ENCODE assay signal across 20 mouse cellular contexts in genomic region chr8:94569419-94569818, GRCm38 (mm10). TPM values are rescaled to one million over a fixed set of nuclear protein-coding genes. Genes with fewer than 3 reads are reported as not detected.
DNase-seq lines count a peak whose midpoint lies in the region; ATAC-seq and TF ChIP-seq lines count a peak whose summit lies in the region.
"Had no signal": no experiment of that assay in that cellular context is flagged by ENCODE, and none has a peak within 500 bp of the region (broad histone marks: within the 10 kb centered on the region; RNA-seq: fewer than 3 reads in every experiment).

No protein-coding gene starts in this region.

- no peak for TF ChIP-seq CTCF in CH12.LX (conservative IDR thresholded peaks at IDR 0.05 in 1 of 2, IDR thresholded peaks at IDR 0.05 in 1 of 2; ENCODE audit: low read depth in 2 of 2, low read length in 2 of 2)

- no peak for TF ChIP-seq EP300 in CH12.LX (IDR thresholded peaks at IDR 0.05; ENCODE audit: low read length)

- peak; percentile 78 for DNase-seq in 416B (ENCODE audit: low read depth)
- DNase-seq in CH12.LX (ENCODE audit: extremely low read depth) = no peak
- DNase-seq in urinary bladder, postnatal 14 days (ENCODE audit: low spot score) = no peak
- DNase-seq: adrenal gland, postnatal 10 days; adrenal gland, postnatal 36 days; cerebellum, adult 18-20 months; cerebellum, adult 9-10 months; cerebellum, postnatal 14 days; gastrocnemius, postnatal 14 days; heart, adult 11 months had no signal

- no peak overlapping the region for H3K9ac ChIP-seq in forebrain, embryonic 13.5 days
- no peak overlapping the region for H3K9ac ChIP-seq in forebrain, embryonic 16.5 days (replicated peaks; ENCODE audit: low read depth, low read length)
- peak overlapping the region; percentile 90 for H3K9ac ChIP-seq in CH12.LX (ENCODE audit: insufficient read depth, low read depth)
- H3K9ac ChIP-seq: hindbrain, embryonic 12.5 days; hindbrain, embryonic 15.5 days had no signal

- 50% methylated on average over 1 of the region's 1 CpGs for WGBS in forebrain, embryonic 13.5 days
- WGBS in forebrain, embryonic 16.5 days = 72% methylated on average over 1 of the region's 1 CpGs

- H3K9me3 ChIP-seq in forebrain, embryonic 13.5 days (replicated peaks) = no peaks in the 10 kb centered on the region
- H3K9me3 ChIP-seq in forebrain, embryonic 16.5 days (ENCODE audit: control insufficient read depth, low read length) = no peaks in the 10 kb centered on the region
- no peaks in the 10 kb centered on the region for H3K9me3 ChIP-seq in megakaryocyte, embryonic 14.5 days
- H3K9me3 ChIP-seq in CH12.LX (replicated peaks; ENCODE audit: low read length) = no peaks in the 10 kb centered on the region
- H3K9me3 ChIP-seq: G1E; hindbrain, embryonic 12.5 days; hindbrain, embryonic 15.5 days had no signal

- no peak for TF ChIP-seq POLR2A in CH12.LX (IDR thresholded peaks at IDR 0.05; ENCODE audit: low read depth, low read length)

- in situ Hi-C loops in CH12.LX (cut with MboI; ENCODE audit: low pct_ligation_motif_present, low pct_unique_long_range_greater_than_20kb, low sequenced_read_pairs) = no loop called here

- no peak overlapping the region for H3K4me2 ChIP-seq in forebrain, embryonic 13.5 days
- H3K4me2 ChIP-seq in forebrain, embryonic 16.5 days (ENCODE audit: low read length) = no peak overlapping the region
- H3K4me2 ChIP-seq in CH12.LX (ENCODE audit: insufficient read depth, low read depth, poor library complexity, severe bottlenecking) = peak overlapping the region; percentile 41
- H3K4me2 ChIP-seq: heart, embryonic 11.5 days; hindbrain, embryonic 12.5 days; hindbrain, embryonic 15.5 days had no signal

- peaks cover 29% of the 10 kb centered on the region for H3K36me3 ChIP-seq in forebrain, embryonic 13.5 days (ENCODE audit: poor library complexity, severe bottlenecking)
- H3K36me3 ChIP-seq in forebrain, embryonic 16.5 days (ENCODE audit: control insufficient read depth, insufficient read depth) = no peaks in the 10 kb centered on the region; the same call in 1 of the 2 replicates
- H3K36me3 ChIP-seq in megakaryocyte, embryonic 14.5 days (replicated peaks; ENCODE audit: low read length) = peaks cover 28% of the 10 kb centered on the region
- H3K36me3 ChIP-seq in CH12.LX (replicated peaks in 1 of 2; ENCODE audit: control insufficient read depth in 1 of 2, insufficient read depth in 1 of 2, low read length in 1 of 2) = peaks cover 29 to 46% of the 10 kb centered on the region in 2 experiments

- H3K27ac ChIP-seq in forebrain, embryonic 13.5 days = 0 out of 2 replicates have a peak overlapping the region, but pooled peaks have one; percentile 7
- no peak overlapping the region for H3K27ac ChIP-seq in forebrain, embryonic 16.5 days (ENCODE audit: low read length)
- H3K27ac ChIP-seq in CH12.LX (ENCODE audit: insufficient read depth, low read depth) = peak overlapping the region; percentile 98
- H3K27ac ChIP-seq: hindbrain, embryonic 12.5 days; hindbrain, embryonic 15.5 days had no signal

- H3K27me3 ChIP-seq in forebrain, embryonic 13.5 days = no peaks in the 10 kb centered on the region
- no peaks in the 10 kb centered on the region for H3K27me3 ChIP-seq in forebrain, embryonic 16.5 days (replicated peaks; ENCODE audit: control insufficient read depth, insufficient read depth, low read length)
- peaks cover 27% of the 10 kb centered on the region for H3K27me3 ChIP-seq in megakaryocyte, embryonic 14.5 days (replicated peaks)
- no peaks in the 10 kb centered on the region for H3K27me3 ChIP-seq in CH12.LX (replicated peaks)
- H3K27me3 ChIP-seq: hindbrain, embryonic 12.5 days; hindbrain, embryonic 15.5 days; Patski had no signal

- dilution Hi-C loops in CH12.LX (cut with MboI; ENCODE audit: extremely low pct_ligation_motif_present, extremely low pct_unique_long_range_greater_than_20kb, low sequenced_read_pairs) = no loop called here

- no peak for TF ChIP-seq RAD21 in CH12.LX (IDR thresholded peaks at IDR 0.05; ENCODE audit: low read depth, low read length)

- peaks cover 20% of the 10 kb centered on the region for H3K79me2 ChIP-seq in CH12.LX (replicated peaks; ENCODE audit: control insufficient read depth, extremely low read depth, insufficient read depth, poor library complexity, severe bottlenecking)

- H3K4me1 ChIP-seq in forebrain, embryonic 13.5 days = peaks cover 28% of the 10 kb centered on the region
- peaks cover 31% of the 10 kb centered on the region for H3K4me1 ChIP-seq in forebrain, embryonic 16.5 days (replicated peaks; ENCODE audit: control insufficient read depth, insufficient read depth, low read length)
- peaks cover 86% of the 10 kb centered on the region for H3K4me1 ChIP-seq in megakaryocyte, embryonic 14.5 days
- peaks cover 50 to 70% of the 10 kb centered on the region in 2 experiments for H3K4me1 ChIP-seq in CH12.LX (ENCODE audit: control insufficient read depth in 1 of 2, insufficient read depth in 2 of 2)

- no peak for ATAC-seq in forebrain, embryonic 13.5 days
- ATAC-seq in forebrain, embryonic 16.5 days = no peak
- no peak for ATAC-seq in megakaryocyte, adult 5-6 weeks (ENCODE audit: poor library complexity, severe bottlenecking)
- ATAC-seq: intestine, postnatal 0 days; Patski had no signal

- no peak overlapping the region for H3K4me3 ChIP-seq in forebrain, embryonic 13.5 days
- no peak overlapping the region for H3K4me3 ChIP-seq in forebrain, embryonic 16.5 days (replicated peaks; ENCODE audit: low read length)
- H3K4me3 ChIP-seq in megakaryocyte, embryonic 14.5 days (replicated peaks) = peak overlapping the region; percentile 12
- H3K4me3 ChIP-seq in CH12.LX (replicated peaks in 1 of 3; ENCODE audit: low read depth in 2 of 3, low read length in 2 of 3, poor library complexity in 1 of 3) = peak overlapping the region; percentile 36 to 90 (median 67)
- H3K4me3 ChIP-seq: hindbrain, embryonic 12.5 days; hindbrain, embryonic 15.5 days had no signal

TF ChIP-seq in CH12.LX, 34 proteins besides CTCF, POLR2A, EP300 and RAD21:
- TF ChIP-seq ZMIZ1 (IDR thresholded peaks at IDR 0.05; ENCODE audit: low read depth, low read length) (0 out of 2 replicates have a peak, but pooled peaks have one; percentile 41), GABPA (IDR thresholded peaks at IDR 0.05; ENCODE audit: insufficient replicate concordance, low read depth, low read length) (no peak), MYC (IDR thresholded peaks at IDR 0.05; ENCODE audit: low read depth, low read length) (no peak), MAFK (IDR thresholded peaks at IDR 0.05; ENCODE audit: insufficient replicate concordance, low read length) (peak; percentile 48; the same call in 1 of the 2 replicates), MAZ (IDR thresholded peaks at IDR 0.05; ENCODE audit: low read depth, low read length) (0 out of 2 replicates have a peak, but pooled peaks have one; percentile 22), RCOR1 (conservative IDR thresholded peaks at IDR 0.05; ENCODE audit: low read depth, low read length) (no peak), SIN3A (IDR thresholded peaks at IDR 0.05; ENCODE audit: low read length) (peak; percentile 35; the same call in 1 of the 2 replicates), MXI1 (IDR thresholded peaks at IDR 0.05; ENCODE audit: low read depth, low read length) (0 out of 2 replicates have a peak, but pooled peaks have one; percentile 21), TBP (conservative IDR thresholded peaks at IDR 0.05; ENCODE audit: low read depth, low read length) (no peak)

RNA-seq across cellular contexts. Expression of gene Rspry1, which starts 32.3 kb away (rescaled TPM):
- polyA plus RNA-seq in forebrain, embryonic 13.5 days (2015; fragmentation: Nextera tagmentation; extraction: Ambion mirVana) = 48.1 and 54.3 TPM in 2 replicates
- 50.8 and 54.5 TPM in 2 replicates for polyA plus RNA-seq in forebrain, embryonic 16.5 days (2015; fragmentation: Nextera tagmentation; extraction: Ambion mirVana)
- polyA plus RNA-seq in megakaryocyte, embryonic 14.5 days (2012; ENCODE audit: insufficient read depth, low replicate concordance) = 0.56 and 3.4 TPM in 2 replicates
- 31.8 and 36.4 TPM in 2 replicates for total RNA-seq in megakaryocyte, adult 5-6 weeks (2015)
- 34.2 and 35.3 TPM in 2 replicates for total RNA-seq in megakaryocyte, adult 5-6 weeks (2017)
- 17.5 and 18.0 TPM in 2 replicates for total RNA-seq in CH12.LX (2012; rRNA removed)
- 23.5 and 26.9 TPM in 2 replicates for total RNA-seq in CH12.LX (2014; rRNA removed)
- 11.4 and 13.4 TPM in 2 replicates for polyA plus RNA-seq in CH12.LX (2012; ENCODE audit: insufficient read length, low read depth)

RNA-seq across cellular contexts. Expression of gene Fam192a, which starts 32.4 kb away (rescaled TPM):
- polyA plus RNA-seq in forebrain, embryonic 13.5 days (2015; fragmentation: Nextera tagmentation; extraction: Ambion mirVana) = 108 TPM in 2 replicates
- polyA plus RNA-seq in forebrain, embryonic 16.5 days (2015; fragmentation: Nextera tagmentation; extraction: Ambion mirVana) = 105 and 115 TPM in 2 replicates
- polyA plus RNA-seq in megakaryocyte, embryonic 14.5 days (2012; ENCODE audit: insufficient read depth, low replicate concordance) = 11.1 and 44.5 TPM in 2 replicates
- total RNA-seq in megakaryocyte, adult 5-6 weeks (2015) = 27.8 and 33.4 TPM in 2 replicates
- 93.2 and 103 TPM in 2 replicates for total RNA-seq in megakaryocyte, adult 5-6 weeks (2017)
- total RNA-seq in CH12.LX (2012; rRNA removed) (30.7 and 35.5 TPM in 2 replicates), CH12.LX (2014; rRNA removed) (37.6 and 43.7 TPM in 2 replicates)
- polyA plus RNA-seq in CH12.LX (2012; ENCODE audit: insufficient read length, low read depth) = 80.3 and 95.6 TPM in 2 replicates

RNA-seq across cellular contexts. Expression of gene Cpne2, which starts 36.6 kb away (rescaled TPM):
- polyA plus RNA-seq in forebrain, embryonic 13.5 days (2015; fragmentation: Nextera tagmentation; extraction: Ambion mirVana) = 14.3 and 18.6 TPM in 2 replicates
- polyA plus RNA-seq in forebrain, embryonic 16.5 days (2015; fragmentation: Nextera tagmentation; extraction: Ambion mirVana) = 21.1 and 29.2 TPM in 2 replicates
- 11.4 and 13.6 TPM in 2 replicates for polyA plus RNA-seq in megakaryocyte, embryonic 14.5 days (2012; ENCODE audit: insufficient read depth, low replicate concordance)
- total RNA-seq in megakaryocyte, adult 5-6 weeks (2015) = 51.2 and 57.6 TPM in 2 replicates
- total RNA-seq in megakaryocyte, adult 5-6 weeks (2017) = 30.9 and 40.7 TPM in 2 replicates
- total RNA-seq in CH12.LX (2012; rRNA removed) (70.6 and 118 TPM in 2 replicates), CH12.LX (2014; rRNA removed) (10.3 and 12.7 TPM in 2 replicates)
- 26.7 and 29.3 TPM in 2 replicates for polyA plus RNA-seq in CH12.LX (2012; ENCODE audit: insufficient read length, low read depth)

Comparison
In these comparisons a context has a peak if more than half of its experiments do, and no peak if none do; other contexts are left out.
1. H3K4me3 ChIP-seq: peak in megakaryocyte, embryonic 14.5 days (single experiment) and CH12.LX (3 of 3); none in forebrain, embryonic 13.5 days (single experiment) and forebrain, embryonic 16.5 days (single experiment).